Mouse (Mus musculus): ENCODE measurements around the gene Qprt.
"Not testable (repeated sequence)": the region's sequence is repeated elsewhere in the genome, so short reads cannot be mapped to it uniquely, and the experiment has no call there.

Gene Qprt

DNA sequence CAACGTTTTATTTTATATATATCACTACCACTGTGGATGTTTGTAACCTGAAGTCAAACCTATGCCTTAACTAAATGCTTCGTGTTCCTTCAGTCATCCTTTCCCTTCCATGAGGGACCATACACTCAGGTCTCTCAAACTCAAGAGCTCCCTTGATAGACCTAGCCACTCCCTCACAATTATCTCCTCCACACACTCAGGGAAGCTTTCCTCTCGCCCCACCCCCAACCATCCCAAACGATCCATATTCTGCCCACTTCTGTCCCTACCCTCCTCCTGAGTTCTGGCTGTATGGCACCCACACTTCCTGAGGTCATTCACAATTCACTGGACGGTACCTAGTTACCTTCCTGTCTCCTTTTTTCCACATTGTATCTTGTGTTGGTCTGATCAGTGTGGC lies 23.5 kb downstream of the Qprt start:
- no peak for DNase-seq (ENCODE audit: low read depth, low spot score)

DNA sequence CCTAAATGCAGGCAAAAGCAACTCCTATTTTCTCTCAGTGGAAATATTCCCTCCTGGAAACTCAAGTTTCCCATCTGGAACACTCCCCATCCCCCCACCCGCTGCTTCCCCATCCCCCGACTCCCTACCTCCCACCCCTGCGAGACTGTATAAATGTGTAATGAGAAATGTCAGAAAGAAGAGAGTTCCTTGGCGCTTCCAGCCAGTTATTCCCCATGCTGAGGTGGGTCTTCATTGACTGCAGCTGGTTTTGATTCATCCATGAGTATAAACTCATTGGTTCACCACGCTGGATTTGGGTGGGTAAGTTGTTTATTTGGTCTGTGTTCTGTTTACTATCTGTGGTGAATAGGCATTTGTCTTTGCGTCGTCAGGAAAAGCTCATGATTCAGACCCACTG lies 25.6 kb downstream of the Qprt start:
- no peak for DNase-seq (ENCODE audit: low read depth, low spot score)

DNA sequence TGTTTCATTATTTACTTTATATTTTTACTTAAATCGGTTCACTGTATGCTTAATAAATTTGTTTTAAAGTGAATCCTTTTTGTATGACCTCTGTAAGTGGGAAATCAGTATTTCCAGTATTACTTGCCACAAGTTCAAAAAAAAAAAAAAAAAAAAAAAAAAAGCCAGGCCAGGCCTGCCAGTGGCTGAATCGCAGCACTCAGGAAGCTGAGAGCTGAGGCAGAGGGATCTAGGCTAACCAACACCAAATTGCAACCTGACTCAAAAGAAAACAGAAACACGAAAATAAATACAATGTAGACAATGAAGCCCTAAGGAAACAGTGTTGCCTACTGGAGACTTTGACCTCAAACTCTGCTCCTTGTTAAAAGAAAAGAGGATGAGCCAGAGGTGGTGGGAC lies 28.1 kb downstream of the Qprt start:
- no peak for DNase-seq (ENCODE audit: low read depth, low spot score)

DNA sequence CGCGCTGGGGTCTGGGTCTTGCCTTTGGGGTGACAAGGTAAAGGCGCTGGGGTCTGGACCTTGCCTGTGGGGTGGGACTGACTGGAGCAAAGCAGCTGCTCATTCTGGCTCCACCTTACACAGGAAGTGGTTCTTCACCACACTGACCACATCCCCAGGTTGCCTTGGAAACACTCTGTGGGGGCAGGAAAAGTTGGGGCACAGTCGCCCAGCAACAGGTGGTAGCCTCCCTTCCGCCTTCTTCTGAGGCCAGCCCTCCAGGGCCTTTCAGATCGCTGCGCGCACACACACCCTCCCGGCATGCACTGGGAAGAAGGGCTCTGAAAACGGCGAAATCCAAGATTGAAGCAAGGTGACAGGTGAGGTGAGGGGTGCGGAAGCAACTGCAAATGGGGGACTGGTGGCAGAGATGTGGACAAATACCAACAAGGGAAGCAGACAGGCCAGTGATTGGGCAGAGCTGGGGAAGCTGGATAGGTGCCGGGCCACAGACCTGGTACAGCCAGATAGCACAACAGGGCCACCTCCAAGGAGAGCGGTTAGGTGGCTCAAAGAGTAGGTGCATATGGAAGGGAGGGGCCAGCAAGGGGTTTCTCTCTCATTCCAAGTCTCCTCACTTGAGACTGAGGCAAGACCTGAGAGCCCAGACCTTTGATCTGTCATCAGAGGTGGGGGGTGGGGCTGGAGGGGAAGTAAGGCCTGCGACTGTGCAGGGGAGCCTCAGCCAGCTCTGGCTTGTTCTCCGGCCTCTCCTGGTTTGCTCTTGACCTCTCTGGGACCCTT lies 30.7 kb downstream of the Qprt start, which contains the start of gene AI467606:
Gene AI467606, plus strand, starts transcription at position 246 of the 783 bp plus-strand sequence.
- peak; percentile 33 for DNase-seq (ENCODE audit: low read depth, low spot score)

DNA sequence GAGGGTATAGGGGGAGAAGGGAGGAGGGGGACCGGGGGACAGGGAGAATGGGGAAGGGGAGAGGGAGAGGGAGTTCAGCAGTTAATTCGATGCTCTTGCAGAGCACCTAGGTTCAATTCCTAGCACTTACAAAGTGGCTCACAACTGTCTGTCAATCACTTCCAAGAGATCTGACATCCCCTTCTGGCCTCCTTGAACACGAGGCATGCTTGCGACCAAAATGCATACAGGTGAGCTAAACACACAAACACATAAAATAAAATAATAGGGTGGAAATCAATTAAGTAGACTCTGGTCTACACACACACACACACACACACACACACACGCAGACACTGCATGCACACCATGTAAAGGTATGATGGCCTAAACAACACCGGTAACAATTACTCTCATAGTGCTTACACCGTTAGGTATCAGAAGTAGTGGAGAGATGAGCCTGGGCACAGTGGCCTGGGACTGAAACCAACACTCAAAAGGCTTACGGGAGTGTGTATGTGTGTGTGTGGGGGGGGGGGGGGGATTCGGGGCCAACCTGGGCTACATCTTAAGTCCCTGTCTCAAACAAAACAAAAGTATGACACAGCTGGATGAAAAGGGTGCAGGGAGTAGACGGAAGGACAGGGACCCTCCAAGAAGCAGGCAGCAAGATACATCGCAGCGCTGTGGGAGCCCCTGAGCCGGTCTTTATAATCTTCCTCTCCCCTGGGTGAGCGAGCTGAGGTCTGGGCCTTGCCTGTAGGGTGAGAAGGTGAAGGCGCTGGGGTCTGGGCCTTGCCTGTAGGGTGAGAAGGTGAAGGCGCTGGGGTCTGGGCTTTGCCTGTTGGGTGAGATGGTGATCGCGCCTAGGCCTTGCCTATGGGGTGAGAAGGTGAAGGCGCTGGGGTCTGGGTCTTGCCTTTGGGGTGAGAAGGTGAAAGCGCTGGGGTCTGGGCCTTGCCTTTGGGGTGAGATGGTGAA lies 31.6 kb downstream of the Qprt start:
- DNase-seq (ENCODE audit: low read depth, low spot score): no peak

DNA sequence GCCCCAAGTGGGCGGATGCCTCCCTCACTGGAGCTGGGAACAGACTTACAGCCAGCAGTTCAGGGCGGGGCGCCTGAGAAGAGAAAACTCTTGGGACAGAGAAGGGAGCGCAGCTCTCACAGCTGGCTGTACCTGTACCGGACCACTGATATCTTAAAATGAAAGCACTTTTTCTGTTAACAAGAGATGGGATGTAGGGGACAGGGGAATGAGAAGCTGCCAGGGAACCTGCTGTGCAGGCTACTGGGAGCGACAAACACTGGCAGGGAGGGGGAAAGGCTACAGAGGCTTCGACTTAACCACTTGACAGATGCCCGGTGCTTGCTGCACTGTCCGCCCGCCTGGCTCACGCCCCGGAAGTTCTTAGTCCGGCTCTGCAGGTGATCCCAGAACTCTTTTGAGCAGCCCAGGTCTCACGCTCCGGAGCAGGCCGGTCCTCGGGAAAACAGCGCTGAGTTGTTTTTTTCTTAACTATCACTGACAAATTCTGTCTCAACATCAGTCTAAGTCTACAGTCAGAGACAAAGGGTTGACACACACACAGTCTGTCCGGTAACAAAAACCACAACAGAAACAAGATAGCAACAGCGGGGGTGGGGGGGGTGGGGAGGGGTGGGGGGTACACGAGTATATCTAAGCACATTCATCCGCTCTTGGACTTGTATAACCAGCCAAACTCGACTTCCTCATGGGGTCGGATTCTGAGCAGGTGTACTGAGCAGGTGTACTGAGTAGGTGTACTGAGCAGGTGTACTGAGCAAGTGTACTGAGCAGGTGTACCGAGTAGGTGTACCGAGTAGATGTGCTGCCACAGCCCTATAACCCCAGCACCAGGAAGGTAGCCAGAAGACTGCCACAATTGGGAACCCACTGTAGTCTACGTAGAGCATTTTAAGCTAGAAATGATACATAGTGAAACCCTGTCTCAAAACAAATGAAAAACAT lies 32.9 kb downstream of the Qprt start:
- no peak for DNase-seq (ENCODE audit: low read depth, low spot score)

DNA sequence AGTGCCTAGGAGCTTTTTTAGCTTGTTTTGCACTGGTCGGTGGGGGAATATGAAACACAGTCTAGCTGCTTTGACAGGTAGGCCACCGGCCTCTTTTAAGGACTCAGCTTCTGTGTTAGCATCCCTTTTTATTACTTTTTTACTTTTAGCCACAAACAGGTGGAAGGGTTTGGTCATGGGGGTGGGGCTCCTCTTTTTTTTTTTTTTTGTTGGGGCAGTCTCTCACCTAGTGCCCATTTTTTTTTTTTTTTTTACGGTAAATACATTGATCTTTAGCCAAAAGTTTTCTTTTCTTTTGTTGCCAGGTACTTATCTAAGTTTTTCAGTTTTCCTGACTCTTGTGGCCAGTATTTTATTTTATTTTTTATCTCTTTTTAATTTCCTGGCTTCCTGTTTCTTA lies 33.9 kb downstream of the Qprt start:
- DNase-seq (ENCODE audit: low read depth, low spot score): no peak

DNA sequence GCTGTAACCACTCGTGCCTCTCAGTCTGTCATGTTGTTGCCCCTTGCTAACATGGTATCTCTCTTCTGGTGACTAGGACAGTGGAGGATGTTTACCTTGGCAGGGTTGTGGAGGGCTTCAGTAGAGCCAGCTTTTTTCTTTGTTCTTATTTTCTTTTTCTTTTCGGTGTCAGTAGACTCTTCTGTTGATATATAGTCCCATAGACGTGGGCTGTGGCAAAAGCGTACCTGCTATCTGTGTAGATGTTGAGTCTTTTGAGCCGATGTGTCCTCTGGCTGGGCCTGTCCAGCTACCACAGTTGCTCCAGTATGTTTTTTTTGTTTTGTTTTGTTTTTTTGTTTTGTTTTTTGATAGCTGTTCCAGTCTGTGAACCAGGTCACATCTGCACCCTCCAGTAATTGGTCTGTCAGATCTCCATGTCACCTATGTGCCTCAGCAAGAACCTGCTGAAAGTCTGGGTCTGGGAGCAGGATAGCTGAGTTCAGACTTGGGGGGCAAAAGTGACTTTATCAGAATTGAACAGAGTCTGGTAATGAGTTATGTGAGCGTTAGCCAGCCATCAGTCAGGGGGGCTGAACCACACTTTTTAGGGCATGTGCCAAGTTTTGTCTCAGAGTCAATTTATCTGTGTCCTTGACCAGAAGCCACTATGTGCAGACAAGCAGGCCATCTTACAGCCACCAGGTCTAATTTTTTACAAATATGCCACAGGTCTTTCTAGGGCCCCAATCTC lies 34.6 kb downstream of the Qprt start, which contains the start of gene Zg16:
Gene Zg16, minus strand, starts transcription at position 51 of the 733 bp plus-strand sequence.
- not testable (repeated sequence) for DNase-seq (ENCODE audit: low read depth, low spot score)

DNA sequence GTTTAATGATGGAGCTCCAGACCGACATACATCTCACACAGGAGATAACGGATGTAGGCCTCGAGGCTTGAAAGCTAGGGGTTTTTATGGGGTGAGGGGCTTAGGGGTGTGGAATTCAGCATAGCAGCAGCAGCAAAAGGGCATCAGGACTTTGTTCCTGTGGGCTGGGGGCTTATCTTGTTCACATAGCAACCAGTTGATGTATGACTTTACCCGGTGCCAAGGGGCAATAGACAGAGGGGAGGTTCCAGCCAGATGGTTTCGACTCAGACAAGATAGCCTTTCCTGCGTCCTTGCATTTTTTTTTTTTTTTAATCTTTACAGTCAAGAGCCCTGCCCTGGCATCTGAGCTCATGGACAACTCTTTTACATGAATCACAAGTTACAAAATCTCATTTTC lies 36.3 kb downstream of the Qprt start:
- not testable (repeated sequence) for DNase-seq (ENCODE audit: low read depth, low spot score)

DNA sequence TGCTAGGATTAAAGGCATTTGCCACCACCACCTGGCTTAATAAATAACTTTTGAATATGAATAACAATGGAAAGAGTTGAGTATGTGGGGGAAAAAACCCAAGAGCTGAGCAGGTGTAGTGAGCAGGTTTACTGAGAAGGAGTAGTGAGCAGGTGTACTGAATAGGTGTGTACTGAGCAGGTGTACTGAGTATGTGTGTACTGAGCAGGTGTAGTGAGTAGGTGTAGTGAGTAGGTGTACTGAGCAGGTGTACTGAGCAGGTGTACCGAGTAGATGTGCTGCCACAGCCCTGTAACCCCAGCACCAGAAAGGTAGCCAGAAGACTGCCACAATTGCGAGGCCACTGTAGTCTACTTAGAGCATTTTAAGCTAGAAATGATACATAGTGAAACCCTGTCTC lies 37.2 kb downstream of the Qprt start:
- DNase-seq (ENCODE audit: low read depth, low spot score): no peak

DNA sequence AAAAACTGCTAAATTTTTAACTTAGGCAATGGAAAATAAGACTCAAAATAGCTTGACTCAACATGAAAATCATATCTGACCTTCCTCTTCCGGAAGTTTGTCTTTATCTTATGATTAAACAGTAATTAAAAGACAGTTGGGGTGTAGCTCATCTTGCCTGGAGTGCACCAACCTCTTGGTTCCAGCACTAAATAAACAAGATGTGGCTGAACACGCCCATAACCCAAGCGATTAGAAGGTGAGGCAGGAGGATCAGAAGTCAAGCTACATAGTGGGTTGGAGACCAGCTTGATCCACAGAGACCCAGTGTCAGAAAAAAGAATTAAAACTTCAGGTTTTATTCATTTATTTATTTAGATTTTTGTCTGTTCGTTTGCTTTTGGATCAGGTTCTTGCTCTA lies 38.3 kb downstream of the Qprt start:
- DNase-seq (ENCODE audit: low read depth, low spot score): no peak

DNA sequence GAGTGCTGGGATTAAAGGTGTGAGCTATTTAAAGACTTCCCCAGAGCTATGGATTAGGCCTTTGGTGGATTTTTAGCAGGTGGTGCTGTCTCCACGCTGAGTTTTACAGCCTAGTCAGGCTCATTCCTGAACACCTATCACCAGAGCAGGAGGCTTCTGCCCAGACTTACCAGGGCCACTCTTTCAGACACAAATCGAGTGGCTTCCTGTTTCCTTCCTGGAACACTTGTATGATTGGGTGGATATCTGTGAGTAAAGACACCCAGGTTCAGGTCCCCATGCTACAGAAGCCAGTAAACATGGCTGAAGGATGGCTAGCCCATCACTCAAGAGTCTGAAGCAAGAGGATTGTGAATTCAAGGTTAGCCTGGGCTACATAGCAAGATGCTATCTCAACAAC lies 39.0 kb downstream of the Qprt start:
- no peak for DNase-seq (ENCODE audit: low read depth, low spot score)

DNA sequence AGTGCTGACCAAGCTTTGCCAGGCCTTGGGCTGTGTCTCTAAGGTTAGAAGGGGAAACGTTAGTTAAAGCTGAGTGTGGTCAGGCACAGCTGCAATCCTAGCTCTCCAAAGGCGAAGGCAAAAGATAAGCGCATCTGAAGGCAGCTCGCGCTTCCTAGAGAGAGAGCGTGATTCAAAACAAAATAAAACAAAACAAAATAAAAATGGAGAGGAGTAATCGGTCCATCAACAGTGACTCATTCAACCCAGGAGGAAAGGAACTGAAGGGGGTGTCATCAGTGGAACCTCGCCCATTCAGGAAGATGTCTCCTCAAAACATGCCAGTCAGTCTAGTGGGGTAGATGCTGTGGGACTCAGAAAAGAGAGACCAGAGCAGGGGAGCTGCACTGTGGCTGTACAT lies 39.8 kb downstream of the Qprt start:
- no peak for DNase-seq (ENCODE audit: low read depth, low spot score)

DNA sequence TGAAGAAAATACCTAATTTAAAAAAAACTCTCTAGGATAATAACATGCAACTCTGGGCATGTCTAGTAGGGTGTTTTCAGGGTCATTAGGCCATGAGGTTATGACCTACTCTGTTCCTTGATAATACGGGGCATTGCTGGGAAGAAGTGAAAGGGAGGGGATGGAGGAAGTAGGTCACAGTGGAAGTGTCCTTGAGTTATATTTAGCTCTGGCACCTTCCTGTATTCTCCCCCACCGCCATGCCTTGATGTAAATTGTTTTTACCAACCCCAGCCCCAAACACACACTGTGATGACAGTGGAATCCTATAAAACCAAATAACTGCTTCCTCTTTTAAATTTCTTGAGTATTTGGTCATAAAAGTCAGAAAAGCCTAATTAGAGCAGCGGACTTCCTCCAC lies 42.0 kb downstream of the Qprt start:
- no peak for DNase-seq (ENCODE audit: low read depth, low spot score)

DNA sequence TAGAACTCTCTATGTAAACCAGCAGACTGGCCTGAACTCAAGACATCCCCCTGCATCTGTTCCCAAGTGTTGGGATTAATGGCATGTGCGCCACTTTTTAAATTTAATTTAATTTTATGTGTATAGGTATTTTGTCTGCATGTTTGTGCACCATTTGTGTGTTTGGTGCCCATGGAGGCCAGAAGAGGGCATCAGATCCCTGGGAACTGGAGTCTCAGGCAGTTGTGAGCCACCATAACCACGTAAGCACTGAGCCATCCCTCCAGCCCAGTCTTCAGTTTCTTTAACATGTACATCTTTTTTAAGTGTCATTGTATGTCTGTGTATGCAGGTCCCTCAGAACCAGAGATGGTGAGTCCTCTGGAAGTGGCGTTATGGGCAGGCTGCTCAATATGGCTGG lies 44.3 kb downstream of the Qprt start:
- DNase-seq (ENCODE audit: low read depth, low spot score): no peak

DNA sequence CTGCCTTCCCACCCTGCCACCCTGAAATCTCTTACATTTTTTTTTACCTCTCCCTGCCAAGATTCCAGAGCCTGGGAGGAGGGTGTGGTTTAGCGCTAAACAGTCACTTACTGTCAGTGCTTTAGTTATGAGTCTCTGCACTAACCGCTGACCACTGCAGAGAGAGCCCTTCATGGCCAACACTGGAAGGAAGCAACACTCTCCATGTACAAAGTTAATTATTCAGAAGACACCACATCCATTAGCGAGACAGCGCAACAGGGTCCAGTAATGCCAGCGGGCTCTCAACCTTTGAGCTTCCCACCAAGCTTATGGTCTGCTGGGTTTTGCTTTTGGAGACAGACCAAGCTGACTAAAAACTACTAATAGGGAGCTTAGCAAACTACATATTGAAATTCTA lies 45.8 kb downstream of the Qprt start:
- DNase-seq (ENCODE audit: low read depth, low spot score): peak; percentile 47

DNA sequence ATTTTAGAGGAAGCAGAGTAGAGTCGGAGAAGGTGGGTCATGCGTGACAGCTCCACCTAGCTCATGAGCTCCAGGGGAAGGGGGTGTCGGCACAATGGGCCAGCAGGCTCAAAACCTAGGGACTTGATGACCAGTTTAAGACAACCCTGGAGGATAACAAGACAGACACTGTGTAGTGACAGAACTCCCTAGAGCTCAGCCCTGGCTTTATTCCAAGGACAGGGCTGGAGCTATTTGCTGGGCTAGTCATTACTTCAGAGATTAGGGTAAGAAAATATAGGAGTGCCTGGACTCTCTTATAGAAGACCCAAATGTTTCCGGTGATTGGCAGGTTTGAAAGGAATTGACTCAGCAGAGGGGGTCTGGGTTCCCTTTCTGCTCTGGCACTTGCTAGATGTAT lies 48.8 kb downstream of the Qprt start:
- no peak for DNase-seq (ENCODE audit: low read depth, low spot score)

DNA sequence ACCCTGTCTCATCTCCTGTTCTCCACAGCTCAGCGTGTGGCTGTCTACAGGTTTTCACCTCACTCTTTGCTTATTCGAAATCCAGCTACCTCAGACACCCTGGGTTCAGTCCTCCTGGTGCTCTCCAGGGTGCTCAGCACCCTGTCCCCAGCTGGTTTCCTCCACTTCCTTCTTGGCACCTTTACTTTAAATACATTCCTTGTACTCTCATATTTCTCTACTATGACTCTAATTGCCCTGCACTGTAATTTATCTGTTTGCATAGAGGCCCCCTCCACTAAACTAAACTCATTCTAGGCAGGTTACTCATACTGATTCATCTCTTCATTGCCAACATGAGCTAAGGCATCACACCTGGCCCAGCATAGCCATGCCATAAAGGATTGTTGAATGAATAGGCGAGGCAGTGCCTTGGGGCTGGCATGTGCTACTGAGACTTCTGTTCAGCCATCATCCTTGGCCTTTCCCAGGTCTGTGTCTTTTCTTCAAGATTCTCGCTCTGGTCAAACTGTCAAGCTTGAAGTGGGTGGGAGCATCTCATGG lies 51.1 kb downstream of the Qprt start:
- no peak for DNase-seq (ENCODE audit: low read depth, low spot score)

DNA sequence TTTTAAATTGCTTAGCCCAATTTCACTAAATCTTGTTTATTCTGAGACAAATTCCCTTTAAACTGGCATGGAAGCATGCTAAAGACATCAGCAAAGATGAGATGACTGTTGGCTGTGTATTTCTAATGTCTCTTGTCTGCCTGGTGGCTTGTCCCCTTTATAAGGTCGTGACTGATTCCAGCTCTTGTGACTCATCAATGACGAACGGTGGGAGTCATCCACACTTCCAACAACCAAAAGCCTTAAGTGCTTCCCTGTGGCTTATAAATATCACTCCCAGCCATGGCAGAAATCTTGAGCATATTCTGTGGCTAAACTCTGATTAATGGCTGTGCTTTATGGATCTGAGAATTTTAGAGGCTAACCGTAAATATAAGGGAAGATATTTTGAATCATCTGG lies 55.7 kb downstream of the Qprt start:
- peak; percentile 34 for DNase-seq (ENCODE audit: low read depth, low spot score)

DNA sequence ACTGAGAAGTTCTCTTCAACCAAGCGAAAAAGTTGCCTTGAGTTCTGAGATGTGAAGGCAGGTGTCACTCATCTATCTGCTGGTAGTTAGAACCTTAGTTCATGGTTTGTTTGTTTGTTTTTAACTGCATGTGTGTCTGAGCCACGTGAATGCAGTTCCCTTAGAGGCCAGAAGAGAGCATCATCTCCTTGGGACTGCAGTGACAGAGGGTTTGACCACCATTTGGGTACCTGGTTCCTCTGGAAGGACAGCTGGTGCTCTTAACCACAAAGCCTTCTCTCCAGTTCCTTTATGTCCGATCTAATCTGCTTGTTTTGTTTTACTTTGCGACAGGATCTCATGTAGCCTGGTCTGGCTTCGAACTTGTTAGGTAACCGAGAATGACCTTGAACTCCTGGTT lies 56.5 kb downstream of the Qprt start:
- no peak for DNase-seq (ENCODE audit: low read depth, low spot score)
